Mouse (Mus musculus) ES-Bruce4 (cell line): ENCODE measurements around the gene 1700123O20Rik.

Source experiments
- CTCF ChIP-seq: IDR thresholded peaks from one replicate; pipeline ENCODE4 v1.8.1; 2011; ENCODE audit warnings: low read depth, low read length
- POLR2A ChIP-seq: IDR thresholded peaks from one replicate; pipeline ENCODE4 v1.8.1; 2011; ENCODE audit warnings: low read length; ENCODE audit not compliant: insufficient read depth

- TF ChIP-seq POLR2A = no peak
- TF ChIP-seq CTCF = peak; percentile 62
These were observed 16.6 kb upstream of the 1700123O20Rik start for GRCm38 (mm10) chr14:54669381-54669780.
